Mouse (Mus musculus): ENCODE results near the gene Tbc1d10c. TPM values are rescaled to one million over a fixed set of nuclear protein-coding genes. Genes with fewer than 3 reads are reported as not detected.
A peak's percentile ranks its signal among the peaks of the same experiment; 100 is the strongest.

Gene Tbc1d10c
- total RNA-seq, 2 experiments from 2014 or later = 1.5 to 1.9 TPM

DNA sequence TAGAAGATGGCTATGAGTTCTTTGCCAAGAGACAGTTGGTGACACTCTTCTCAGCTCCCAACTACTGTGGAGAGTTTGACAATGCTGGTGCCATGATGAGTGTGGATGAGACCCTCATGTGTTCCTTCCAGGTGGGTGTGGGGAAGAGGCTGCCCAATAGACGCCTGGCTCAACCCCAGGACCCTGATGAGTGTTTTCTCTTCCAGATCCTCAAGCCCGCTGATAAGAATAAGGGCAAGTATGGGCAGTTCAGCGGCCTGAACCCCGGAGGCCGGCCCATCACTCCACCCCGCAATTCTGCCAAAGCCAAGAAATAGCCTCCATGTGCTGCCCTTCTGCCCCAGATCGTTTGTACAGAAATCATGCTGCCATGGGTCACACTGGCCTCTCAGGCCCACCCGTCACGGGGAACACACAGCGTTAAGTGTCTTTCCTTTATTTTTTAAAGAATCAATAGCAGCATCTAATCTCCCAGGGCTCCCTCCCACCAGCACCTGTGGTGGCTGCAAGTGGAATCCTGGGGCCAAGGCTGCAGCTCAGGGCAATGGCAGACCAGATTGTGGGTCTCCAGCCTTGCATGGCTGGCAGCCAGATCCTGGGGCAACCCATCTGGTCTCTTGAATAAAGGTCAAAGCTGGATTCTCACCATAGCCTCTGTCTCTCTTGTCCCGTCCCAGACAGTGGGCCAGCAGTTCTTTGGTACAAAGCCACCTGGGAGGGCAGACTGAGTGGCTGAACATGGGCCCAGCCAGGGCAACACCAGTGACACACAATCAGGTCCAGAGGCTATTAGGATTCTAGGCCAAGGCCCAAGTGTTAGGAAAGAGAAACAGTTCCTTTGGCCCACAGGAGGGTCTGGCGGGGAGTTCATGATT is 3.9 kb upstream of the Tbc1d10c start:
- intact Hi-C loops (cut with DNase I) = loop anchor here (5.0 kb wide), 1 partner anchor 68 kb away; the partner anchor contains the start of gene Aip
- DNase-seq (ENCODE audit: low spot score in 2 of 2) = no peak

DNA sequence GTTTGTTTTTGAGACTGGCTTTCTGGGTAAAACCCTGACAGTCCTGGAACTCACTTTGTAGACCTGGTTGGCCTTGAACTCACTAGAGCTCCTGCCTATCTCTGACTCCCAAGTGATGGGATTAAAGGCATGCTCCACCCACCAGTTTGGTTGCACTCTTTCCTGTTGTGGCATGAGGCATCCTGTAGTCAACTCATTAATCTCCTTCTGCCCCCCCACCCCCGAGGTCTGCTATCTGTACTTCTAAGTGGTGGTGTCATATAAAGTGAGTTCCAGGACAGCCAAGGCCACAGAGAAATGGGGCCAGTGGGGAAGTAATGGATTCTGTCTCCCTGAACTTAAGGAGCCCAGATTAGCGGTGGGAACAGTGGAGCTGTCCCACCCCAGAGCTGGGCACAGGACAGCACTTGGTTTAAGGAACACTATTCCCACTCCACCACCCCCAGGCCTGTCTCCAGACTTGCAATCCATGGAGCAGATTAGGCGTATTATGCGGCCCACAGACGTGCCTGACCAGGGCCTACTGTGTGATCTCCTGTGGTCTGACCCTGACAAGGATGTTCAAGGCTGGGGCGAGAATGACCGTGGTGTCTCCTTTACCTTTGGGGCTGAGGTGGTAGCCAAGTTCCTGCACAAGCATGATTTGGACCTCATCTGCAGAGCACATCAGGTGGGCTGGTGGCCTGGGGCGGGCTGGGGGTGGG is 3.1 kb upstream of the Tbc1d10c start:
- intact Hi-C loops (cut with DNase I) = loop anchor here (5.0 kb wide), 1 partner anchor 67 kb away; the partner anchor contains the start of gene Aip
- no peak for DNase-seq (ENCODE audit: low spot score in 2 of 2)

- intact Hi-C loops (cut with DNase I) = loop anchor here (5.0 kb wide), 1 partner anchor 66 kb away; the partner anchor contains the start of gene Aip
- DNase-seq (ENCODE audit: low spot score in 2 of 2) = no peak
These were observed 2.0 kb upstream of the Tbc1d10c start for GRCm38 (mm10) chr19:4193129-4193528.

GRCm38 (mm10) chr19:4192251-4192985 is 1.3 kb upstream of the Tbc1d10c start:
- intact Hi-C loops (cut with DNase I) = loop anchor here (5.0 kb wide), 1 partner anchor 65 kb away; the partner anchor contains the start of gene Aip
- DNase-seq (ENCODE audit: low spot score in 2 of 2) = no peak

- intact Hi-C loops (cut with DNase I) = loop anchor here (5.0 kb wide), 1 partner anchor 64 kb away; the partner anchor contains the start of gene Aip
- DNase-seq (ENCODE audit: low spot score in 2 of 2) = peak; percentile 90 to 91
These were observed 605 bp upstream of the Tbc1d10c start, which contains the start of gene Ppp1ca for GRCm38 (mm10) chr19:4191528-4192250. TSS of gene Ppp1ca (plus strand) at chr19:4192065.

DNA sequence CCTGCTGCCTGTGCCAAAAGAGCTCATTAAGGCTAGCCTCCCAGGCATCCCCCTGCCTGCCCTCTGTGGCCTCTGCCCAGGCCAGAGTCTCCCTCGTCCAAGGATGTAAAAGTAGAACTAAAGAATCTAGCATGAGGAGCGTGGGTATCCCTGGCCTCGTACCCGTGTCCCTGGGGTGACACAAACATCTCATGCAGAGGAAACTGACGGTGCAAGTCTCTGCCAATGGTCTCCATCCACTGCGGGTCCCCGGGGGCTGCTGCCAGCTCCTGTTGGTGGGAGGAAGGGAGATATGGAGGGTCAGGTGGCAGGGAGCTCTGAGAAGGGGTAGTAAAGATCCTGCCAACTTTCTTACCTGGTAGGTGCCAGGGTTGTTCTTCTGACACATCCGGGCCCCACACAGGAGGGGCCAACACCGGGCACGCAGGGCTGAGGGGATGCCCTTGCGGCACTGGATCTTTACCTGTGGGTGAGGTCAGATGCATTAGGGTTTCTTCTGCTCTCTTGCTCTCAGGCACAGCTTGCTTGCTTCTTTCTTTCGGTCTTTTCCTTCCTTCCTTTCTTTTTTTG is 1.9 kb downstream of the Tbc1d10c start:
- intact Hi-C loops (cut with DNase I) = no loop called here
- DNase-seq (ENCODE audit: low spot score in 2 of 2) = no peak

DNA sequence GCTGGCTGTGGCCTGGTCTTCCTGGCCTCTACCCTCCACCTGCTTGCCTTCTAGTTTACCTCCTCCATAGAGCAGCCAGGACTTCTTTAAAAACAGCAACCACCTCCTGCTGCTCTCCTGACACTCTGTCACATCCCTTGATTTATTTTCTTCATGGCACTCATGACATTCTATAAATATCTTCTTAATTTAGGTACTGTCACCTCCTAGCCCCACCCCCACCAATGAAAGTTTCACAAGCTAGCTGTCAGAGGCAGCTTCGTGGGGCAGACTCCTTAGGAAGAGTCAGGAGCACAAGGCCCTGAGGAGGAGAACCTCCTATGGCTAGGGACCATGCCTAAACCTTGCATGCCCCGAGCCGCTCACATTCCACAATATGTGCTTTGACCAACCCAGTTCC is 3.8 kb downstream of the Tbc1d10c start:
- intact Hi-C loops (cut with DNase I) = loop anchor here (2.0 kb wide), 1 partner anchor 17 kb away; no protein-coding TSS in a partner anchor
- DNase-seq (ENCODE audit: low spot score in 2 of 2) = no peak

DNA sequence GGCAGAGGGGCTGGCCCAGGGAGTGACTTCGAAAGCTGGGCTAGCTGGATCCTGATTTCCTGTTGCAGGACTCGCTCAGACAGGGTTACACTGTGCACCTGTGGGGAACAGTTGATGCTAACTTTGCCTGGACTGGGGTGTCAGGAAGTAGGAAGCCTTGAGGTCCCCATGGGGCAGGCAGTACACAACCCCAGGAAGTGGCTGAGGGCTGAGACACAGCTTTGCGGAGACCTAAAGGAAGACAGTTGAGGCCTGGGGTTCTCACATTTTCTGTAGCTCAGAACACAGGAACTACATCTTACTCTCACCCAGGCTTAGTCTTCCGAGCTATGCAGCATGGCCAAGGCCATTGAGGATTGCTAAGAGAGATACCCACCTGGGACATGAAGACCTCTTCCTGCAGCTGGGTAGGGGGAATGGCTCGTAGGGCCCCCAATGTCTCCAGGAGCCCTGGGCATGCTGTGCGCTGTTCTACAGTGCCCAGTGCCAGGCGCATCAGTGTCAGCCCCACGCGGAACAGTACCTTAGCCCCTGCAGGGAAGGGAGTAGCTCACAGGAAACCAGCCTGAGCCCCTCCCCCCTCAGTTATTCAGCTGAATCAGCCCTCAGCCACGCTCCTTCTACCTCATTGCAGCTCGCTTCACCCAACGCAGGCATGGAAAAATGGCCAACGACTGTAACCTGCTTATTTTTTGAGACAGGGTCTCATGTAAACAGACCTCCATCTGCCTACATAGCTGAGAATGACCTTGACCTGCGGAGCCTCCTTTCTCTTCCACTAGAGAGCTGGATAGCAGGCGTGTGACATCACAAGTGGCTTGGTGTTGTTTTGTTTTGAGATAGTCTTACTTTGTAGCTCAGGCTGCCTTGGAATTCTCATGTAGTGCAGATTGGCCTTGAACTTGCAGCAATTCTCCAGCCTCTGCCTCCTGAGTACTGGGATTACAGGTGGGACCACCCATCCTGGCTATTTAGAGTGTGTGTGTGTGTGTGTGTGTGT is 5.8 kb downstream of the Tbc1d10c start:
- intact Hi-C loops (cut with DNase I) = no loop called here
- DNase-seq (ENCODE audit: low spot score in 2 of 2) = no peak

DNA sequence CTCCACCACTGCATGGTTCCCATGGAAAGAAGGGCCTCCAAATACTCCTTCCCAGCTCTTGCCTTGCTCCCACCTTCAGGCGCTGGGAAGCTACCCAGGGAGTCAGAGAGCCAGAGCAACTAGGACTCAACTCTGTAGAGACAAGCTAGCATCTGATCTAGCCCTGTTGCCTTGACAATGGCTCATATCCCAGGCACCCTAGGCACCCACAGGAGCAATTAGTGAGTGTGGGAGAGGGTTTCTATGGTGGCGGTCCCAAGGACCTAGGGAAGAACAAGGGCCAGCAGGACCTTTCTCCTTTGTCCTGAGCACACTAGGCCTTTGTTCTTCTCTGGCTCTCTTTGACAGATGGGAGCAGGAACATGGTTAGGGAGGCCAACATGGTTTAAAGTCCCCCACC is 7.4 kb downstream of the Tbc1d10c start:
- intact Hi-C loops (cut with DNase I) = no loop called here
- no peak for DNase-seq (ENCODE audit: low spot score in 2 of 2)

GRCm38 (mm10) chr19:4181892-4182291 is 9.2 kb downstream of the Tbc1d10c start:
- DNase-seq (ENCODE audit: low spot score in 2 of 2) = peak; percentile 69
- intact Hi-C loops (cut with DNase I) = no loop called here

DNA sequence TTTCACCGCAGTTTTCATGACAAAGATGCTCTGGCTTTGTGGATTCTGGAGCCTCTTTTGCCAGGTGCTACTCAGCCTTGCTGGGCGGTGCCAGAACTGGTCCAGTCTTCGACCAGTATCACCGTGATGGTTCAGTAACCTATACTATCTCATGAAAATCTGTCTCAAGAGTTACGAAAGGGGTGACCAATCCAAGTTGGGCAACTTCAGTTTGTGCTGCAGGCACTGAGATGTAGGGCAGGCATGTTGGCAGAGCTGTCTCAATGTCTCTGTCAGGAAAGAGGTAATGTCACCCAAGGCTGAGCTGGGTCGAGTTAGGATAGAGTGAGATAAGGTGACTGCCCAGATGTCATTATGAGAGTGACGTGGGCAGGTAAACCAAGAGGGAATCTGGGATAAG is 10.7 kb downstream of the Tbc1d10c start:
- intact Hi-C loops (cut with DNase I) = no loop called here
- DNase-seq (ENCODE audit: low spot score in 2 of 2) = no peak

GRCm38 (mm10) chr19:4175368-4175947 is 15.6 kb downstream of the Tbc1d10c start, which contains the start of gene Carns1:
TSS of gene Carns1 (minus strand) at chr19:4175479.
- DNase-seq (ENCODE audit: low spot score in 2 of 2) = no peak
- intact Hi-C loops (cut with DNase I) = no loop called here

GRCm38 (mm10) chr19:4172925-4173324 is 18.2 kb downstream of the Tbc1d10c start:
- intact Hi-C loops (cut with DNase I) = no loop called here
- DNase-seq (ENCODE audit: low spot score in 2 of 2) = no peak

DNA sequence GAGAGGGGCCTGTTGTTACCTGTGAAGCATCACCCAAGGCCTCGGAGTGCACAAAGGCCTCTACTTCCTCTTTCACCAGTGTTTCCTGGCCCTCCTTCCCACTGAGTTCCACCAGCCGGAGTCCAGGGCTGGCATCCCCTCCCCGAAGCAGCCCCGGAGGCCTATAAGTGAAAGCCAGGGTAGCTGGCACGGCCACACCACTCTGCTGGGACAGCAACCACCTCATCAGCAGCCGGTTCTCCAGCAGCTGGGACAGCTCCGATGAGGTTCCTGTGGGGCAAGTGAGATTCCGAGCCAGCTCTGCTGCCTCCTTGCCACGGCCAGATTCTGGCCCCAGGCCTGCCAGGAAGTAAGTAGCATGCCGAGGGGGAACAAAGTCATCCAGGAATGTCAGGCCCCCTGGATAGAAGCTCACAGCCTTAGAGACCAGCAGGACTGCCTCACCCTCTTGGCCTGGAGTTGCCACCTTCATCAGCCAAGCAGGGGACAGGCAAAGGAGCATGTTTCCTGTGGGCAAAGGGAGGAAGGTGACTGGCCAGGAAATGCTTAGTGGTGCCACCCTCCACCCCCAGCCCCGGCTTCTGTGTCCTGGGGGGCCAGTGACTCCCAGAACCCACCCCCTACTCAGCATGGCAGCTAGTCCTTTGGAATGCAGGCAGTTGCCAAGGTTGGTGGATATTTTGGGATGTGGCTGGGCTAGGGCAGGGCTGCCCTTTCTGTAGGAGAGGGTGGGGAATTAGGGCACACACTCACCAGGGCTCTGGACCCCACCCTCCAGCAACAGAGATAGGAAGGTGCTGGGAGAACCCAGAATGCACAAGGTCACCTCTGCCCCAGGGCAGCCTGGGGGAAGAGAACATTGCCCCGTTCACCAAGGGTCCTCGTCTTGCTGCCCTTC is 19.4 kb downstream of the Tbc1d10c start:
- intact Hi-C loops (cut with DNase I) = loop anchor here (2.0 kb wide), 1 partner anchor 15 kb away; no protein-coding TSS in a partner anchor
- no peak for DNase-seq (ENCODE audit: low spot score in 2 of 2)

DNA sequence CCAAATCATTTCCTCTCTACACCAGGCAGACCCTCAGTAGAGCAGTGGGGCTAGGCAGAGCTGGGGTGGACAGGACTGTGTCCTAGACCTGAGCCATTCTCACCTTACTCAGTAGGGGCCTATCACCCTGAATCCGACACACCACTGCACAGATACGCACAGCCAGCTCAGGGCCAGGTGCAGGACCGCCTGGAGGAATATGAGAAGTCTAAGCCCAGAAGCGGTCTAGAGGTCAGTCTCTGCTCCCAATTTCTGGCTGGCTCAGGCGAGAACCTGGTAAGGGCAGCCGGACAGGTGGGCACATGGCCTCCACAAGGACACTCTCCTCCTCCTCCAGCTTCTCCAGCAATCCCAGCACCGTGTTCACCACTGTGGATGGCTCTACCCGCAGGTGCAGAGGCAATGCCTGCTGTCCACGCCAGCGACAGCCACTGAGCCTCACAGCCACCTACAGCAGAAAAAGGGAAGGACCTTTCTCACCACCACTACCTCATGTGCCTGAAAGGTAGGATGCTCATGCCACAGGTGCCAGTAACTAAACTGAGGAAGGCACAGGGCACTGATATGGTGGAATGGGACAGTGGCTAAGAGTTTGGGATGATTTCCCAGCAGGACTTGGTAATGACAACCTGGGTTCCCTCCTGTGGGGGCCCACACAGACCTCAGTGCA is 20.2 kb downstream of the Tbc1d10c start:
- no peak for DNase-seq (ENCODE audit: low spot score in 2 of 2)
- intact Hi-C loops (cut with DNase I) = loop anchor here (2.0 kb wide), 1 partner anchor 16 kb away; no protein-coding TSS in a partner anchor

All from left cerebral cortex, postnatal 36 days (tissue).